ENCODE assay signal across 25 mouse cellular contexts in the genomic region with DNA sequence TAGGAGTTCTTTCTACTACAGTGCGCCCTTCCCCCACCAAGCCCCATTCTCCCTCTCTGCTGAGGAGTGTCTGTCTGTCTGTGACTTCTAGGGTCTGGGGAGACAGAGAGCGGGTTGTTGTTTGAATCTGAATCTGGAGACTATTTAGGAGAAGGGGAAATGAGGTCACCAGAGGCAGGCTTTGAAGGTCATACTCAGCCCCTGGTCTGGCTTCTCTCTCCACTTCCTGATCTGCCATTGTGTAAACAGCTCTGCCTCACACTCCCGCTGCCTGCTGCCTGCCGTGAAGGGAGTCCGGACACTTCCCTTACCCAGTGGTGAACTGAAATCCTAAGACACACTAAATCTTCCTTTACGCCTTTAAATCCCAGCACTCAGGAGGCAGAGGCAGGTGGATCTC. TPM values are rescaled to one million over a fixed set of nuclear protein-coding genes. Genes with fewer than 3 reads are reported as not detected.
DNase-seq lines count a peak whose midpoint lies in the region; ATAC-seq lines count a peak whose summit lies in the region.
"Had no signal": no experiment of that assay in that cellular context is flagged by ENCODE, and none has a peak within 500 bp of the region (broad histone marks: within the 10 kb centered on the region; RNA-seq: fewer than 3 reads in every experiment).

No protein-coding gene starts in this region.

- no peaks in the 10 kb centered on the region for H3K27me3 ChIP-seq in lung, embryonic 15.5 days

- peaks cover 15% of the 10 kb centered on the region for H3K4me1 ChIP-seq in lung, embryonic 15.5 days
- H3K4me1 ChIP-seq: midbrain, embryonic 12.5 days; neural tube, embryonic 12.5 days had no signal

- no peak for ATAC-seq in lung, embryonic 15.5 days (ENCODE audit: borderline replicate concordance, extremely low read depth, low FRiP score, low TSS enrichment)
- 0 out of 2 replicates have a peak, but pooled peaks have one; percentile 29 for ATAC-seq in megakaryocyte progenitor cell, adult 5-6 weeks (replicated peaks; ENCODE audit: poor library complexity)
- ATAC-seq: CD4-positive, CD25-positive, alpha-beta regulatory T cell, adult 4 months; forebrain, embryonic 14.5 days had no signal

- H3K27ac ChIP-seq in lung, embryonic 15.5 days = peak overlapping the region; percentile 66; the same call in 1 of the 2 replicates
- H3K27ac ChIP-seq: hindbrain, embryonic 14.5 days; left cerebral cortex, adult 2 months; midbrain, embryonic 12.5 days; neural tube, embryonic 12.5 days had no signal

- H3K4me2 ChIP-seq in lung, embryonic 15.5 days = no peak overlapping the region
- H3K4me2 ChIP-seq: hindbrain, embryonic 14.5 days; liver, embryonic 11.5 days; midbrain, embryonic 12.5 days; neural tube, embryonic 12.5 days had no signal

- 39% methylated on average over 6 of the region's 6 CpGs for WGBS in lung, embryonic 15.5 days

- no peaks in the 10 kb centered on the region for H3K9me3 ChIP-seq in lung, embryonic 15.5 days
- H3K9me3 ChIP-seq: midbrain, embryonic 12.5 days; neural tube, embryonic 12.5 days had no signal

- no peaks in the 10 kb centered on the region for H3K36me3 ChIP-seq in lung, embryonic 15.5 days
- H3K36me3 ChIP-seq: midbrain, embryonic 12.5 days; neural tube, embryonic 12.5 days had no signal

- H3K4me3 ChIP-seq in lung, embryonic 15.5 days = no peak overlapping the region
- H3K4me3 ChIP-seq: left cerebral cortex, adult 2 months; midbrain, embryonic 12.5 days; neural tube, embryonic 12.5 days had no signal

- H3K9ac ChIP-seq in lung, embryonic 15.5 days = no peak overlapping the region
- H3K9ac ChIP-seq: hindbrain, embryonic 14.5 days; midbrain, embryonic 12.5 days; neural tube, embryonic 12.5 days had no signal

- DNase-seq in embryo, embryonic 10 days (ENCODE audit: low spot score) = peak; percentile 47
- DNase-seq in embryo, embryonic 11 days = no peak
- DNase-seq in lung, postnatal 36 days = no peak
- peak; percentile 50 for DNase-seq in R1 (ENCODE audit: low read depth, low spot score)
- no peak for DNase-seq in gastrocnemius, adult 8-10 months (ENCODE audit: low spot score in 2 of 2)
- no peak for DNase-seq in right cerebral cortex, adult 2 months (ENCODE audit: low spot score in 2 of 2)
- DNase-seq: cerebellum, adult 9-11 months; gastrocnemius, postnatal 14 days; heart, postnatal 10 days; kidney, adult 9 months; kidney, postnatal 36 days; layer of hippocampus, adult 9-11 months; thymus, postnatal 14 days had no signal

RNA-seq across cellular contexts. Expression of a gene that starts 22.9 kb away (rescaled TPM):
- 0.16 TPM in 1 of 2 replicates, not detected in the other for polyA plus RNA-seq in lung, embryonic 15.5 days (2015; fragmentation: Nextera tagmentation; extraction: Ambion mirVana)
- total RNA-seq in megakaryocyte progenitor cell, adult 5-6 weeks (2015) = not detected in 2 replicates
- total RNA-seq in megakaryocyte progenitor cell, adult 5-6 weeks (2017) = not detected in 2 replicates
- total RNA-seq in gastrocnemius, adult 8-10 months (2022) = not detected
- total RNA-seq: adrenal gland, adult 18-20 months; gastrocnemius, postnatal 14 days; heart, postnatal 10 days; left cerebral cortex, adult 2 months had no signal
- polyA plus RNA-seq: brain, embryonic 14.5 days; CD4-positive, CD25-positive, alpha-beta regulatory T cell, adult 4 months; cortical plate, adult 2 months; forebrain, embryonic 14.5 days; hindbrain, embryonic 14.5 days; liver, embryonic 11.5 days; neural tube, embryonic 12.5 days had no signal

Comparison
In these comparisons a context has a peak if more than half of its experiments do, and no peak if none do; other contexts are left out.
1. DNase-seq: peak in embryo, embryonic 10 days (single experiment) and R1 (single experiment); none in embryo, embryonic 11 days (single experiment), lung, postnatal 36 days (single experiment), gastrocnemius, adult 8-10 months (0 of 2) and right cerebral cortex, adult 2 months (0 of 2).